Mouse (Mus musculus): ENCODE measurements at regions not wholly inside any gene's neighbourhood (a gene's known extent, or its start where the extent isn't known, plus 50 kb on each side); places are given as distances from the start of the nearest gene placed in this dataset.

DNA sequence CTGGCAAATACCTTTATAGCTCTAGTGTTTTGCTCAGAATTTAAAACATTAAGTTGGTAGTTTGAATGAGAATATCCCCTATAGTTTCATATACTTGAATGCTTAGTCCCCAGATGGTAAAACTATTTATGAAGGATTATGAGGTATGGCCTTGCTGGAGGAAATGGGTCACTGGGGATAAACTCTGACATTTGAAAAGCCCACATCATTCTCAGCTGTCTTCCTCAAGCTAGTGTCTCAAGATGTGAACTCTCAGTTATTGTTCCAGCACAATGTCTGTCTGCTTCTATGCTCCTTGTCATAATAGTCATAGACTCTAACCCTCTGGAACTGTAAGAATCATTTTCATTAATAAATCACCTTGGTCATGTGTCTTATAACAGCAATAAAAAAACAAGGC lies 2004.1 kb upstream of the Gm8797 start:
- H3K27ac ChIP-seq = no peak overlapping the region
- no peaks in the 10 kb centered on the region for H3K36me3 ChIP-seq
- no peaks in the 10 kb centered on the region for H3K4me1 ChIP-seq
- no peak for DNase-seq (ENCODE audit: low spot score)
- no peaks in the 10 kb centered on the region for H3K9me3 ChIP-seq
- no peak overlapping the region for H3K4me3 ChIP-seq
- H3K27me3 ChIP-seq (ENCODE audit: insufficient read depth, poor library complexity, severe bottlenecking) = no peaks in the 10 kb centered on the region

DNA sequence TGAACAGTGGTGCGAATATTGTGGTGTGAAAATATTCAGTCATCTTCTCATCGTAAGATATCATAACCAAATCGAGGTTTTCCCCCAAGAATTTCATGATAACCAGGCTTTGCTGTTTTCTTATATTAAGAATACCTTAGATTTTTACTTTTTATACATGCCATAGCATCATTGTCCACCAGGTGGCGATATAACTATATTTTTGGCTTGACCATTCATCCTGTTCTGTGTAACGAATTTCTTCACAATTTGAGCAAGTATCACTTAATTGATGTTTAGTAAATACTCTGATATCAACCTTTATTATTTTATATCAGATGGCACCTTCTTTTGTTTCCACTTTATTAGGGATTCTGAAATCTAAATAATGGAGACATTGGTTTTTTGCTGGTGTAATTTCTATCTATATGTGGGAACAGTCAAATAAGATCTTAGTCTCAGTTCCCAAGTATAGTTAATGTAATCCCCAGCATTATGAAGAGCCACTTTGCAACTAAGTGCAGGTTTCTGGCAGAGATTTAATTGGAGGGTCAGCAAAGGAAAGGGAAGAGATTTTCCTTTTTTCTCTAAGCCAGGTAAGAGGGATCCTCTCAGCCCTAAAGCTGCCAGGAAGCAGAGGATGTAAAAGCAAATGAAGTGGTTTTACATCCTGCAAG lies 1998.9 kb upstream of the Gm8797 start:
- no peak overlapping the region for H3K4me3 ChIP-seq
- no peak for DNase-seq (ENCODE audit: low spot score)
- no peak overlapping the region for H3K27ac ChIP-seq
- no peaks in the 10 kb centered on the region for H3K9me3 ChIP-seq
- no peaks in the 10 kb centered on the region for H3K27me3 ChIP-seq (ENCODE audit: insufficient read depth, poor library complexity, severe bottlenecking)
- H3K36me3 ChIP-seq = no peaks in the 10 kb centered on the region
- WGBS = 17% methylated on average over 5 of the region's 5 CpGs
- no peaks in the 10 kb centered on the region for H3K4me1 ChIP-seq

DNA sequence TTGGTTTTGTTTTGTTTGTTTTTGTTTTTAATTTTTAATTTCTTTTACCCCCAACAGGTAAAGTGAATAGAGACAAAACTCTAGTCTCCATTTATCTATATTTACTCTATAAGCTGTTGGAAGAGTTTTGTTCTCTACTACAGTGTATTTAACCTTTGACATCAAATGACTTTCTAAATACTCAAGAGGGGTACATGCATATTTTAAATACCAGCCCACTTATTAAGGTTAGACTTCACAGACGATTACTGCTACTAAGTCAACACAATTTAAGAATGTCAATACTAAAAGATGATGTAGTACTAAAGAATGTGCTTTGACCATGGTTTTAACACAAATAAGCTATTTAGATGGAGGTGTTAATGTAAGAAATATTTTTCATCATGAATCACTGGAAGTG lies 1989.3 kb upstream of the Gm8797 start:
- no peak for DNase-seq (ENCODE audit: low spot score)
- no peak overlapping the region for H3K4me3 ChIP-seq
- WGBS = 67% methylated on average over 1 of the region's 1 CpGs

DNA sequence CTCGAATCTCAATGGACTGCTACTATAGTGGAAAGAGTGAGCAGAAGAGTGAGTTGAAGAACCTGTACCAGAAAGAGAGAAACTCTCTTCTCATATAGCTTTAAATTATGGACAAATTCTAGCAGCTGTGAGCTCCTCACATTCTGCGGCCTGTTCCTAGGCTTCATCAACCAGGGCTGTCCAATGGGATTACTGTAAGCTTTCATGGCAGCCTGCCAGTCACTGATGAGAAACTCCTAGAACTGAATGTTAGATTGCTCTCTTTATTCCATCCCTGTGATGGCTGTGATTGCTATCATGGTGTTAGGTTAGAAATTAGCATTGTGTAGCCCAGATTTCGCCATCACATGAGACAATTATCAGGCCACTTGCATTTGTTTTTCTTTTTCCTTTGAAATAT lies 1966.4 kb upstream of the Gm8797 start:
- Histone ChIP-seq H3K9me3 (no peaks in the 10 kb centered on the region), H3K36me3 (no peaks in the 10 kb centered on the region), H3K4me3 (no peak overlapping the region), H3K4me1 (no peaks in the 10 kb centered on the region), H3K27me3 (ENCODE audit: insufficient read depth, poor library complexity, severe bottlenecking) (no peaks in the 10 kb centered on the region), H3K27ac (no peak overlapping the region)
- WGBS = 75% methylated on average over 3 of the region's 3 CpGs
- no peak for DNase-seq (ENCODE audit: low spot score)

More for the DNA sequence above, 1989.3 kb upstream of the Gm8797 start:
- H3K27ac ChIP-seq = no peak overlapping the region
- H3K27me3 ChIP-seq (ENCODE audit: insufficient read depth, poor library complexity, severe bottlenecking) = no peaks in the 10 kb centered on the region
- no peaks in the 10 kb centered on the region for H3K36me3 ChIP-seq
- no peaks in the 10 kb centered on the region for H3K9me3 ChIP-seq
- H3K4me1 ChIP-seq = no peaks in the 10 kb centered on the region

DNA sequence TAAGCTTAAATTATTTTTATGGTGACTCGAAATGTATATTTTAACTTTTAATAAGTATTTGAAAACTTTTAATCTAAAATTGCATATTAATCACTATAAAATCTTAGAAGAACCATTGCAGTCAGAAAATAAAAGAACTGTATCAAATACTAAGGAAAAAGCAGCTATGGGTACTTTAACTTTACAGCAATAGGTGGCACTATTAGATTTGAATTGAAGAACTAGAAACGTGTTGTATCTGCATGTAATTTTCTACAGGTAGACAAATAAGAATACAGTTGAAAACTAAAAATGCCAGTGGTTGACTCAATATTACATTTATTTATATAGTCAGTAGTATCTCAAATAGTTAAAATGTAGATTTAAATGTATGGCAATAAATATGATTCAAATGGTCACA lies 1964.6 kb upstream of the Gm8797 start:
- H3K9me3 ChIP-seq = no peaks in the 10 kb centered on the region
- no peaks in the 10 kb centered on the region for H3K4me1 ChIP-seq
- H3K27ac ChIP-seq = no peak overlapping the region
- no peak for DNase-seq (ENCODE audit: low spot score)
- H3K27me3 ChIP-seq (ENCODE audit: insufficient read depth, poor library complexity, severe bottlenecking) = no peaks in the 10 kb centered on the region
- no peak overlapping the region for H3K4me3 ChIP-seq
- WGBS = 72% methylated on average over 2 of the region's 2 CpGs
- H3K36me3 ChIP-seq = no peaks in the 10 kb centered on the region

DNA sequence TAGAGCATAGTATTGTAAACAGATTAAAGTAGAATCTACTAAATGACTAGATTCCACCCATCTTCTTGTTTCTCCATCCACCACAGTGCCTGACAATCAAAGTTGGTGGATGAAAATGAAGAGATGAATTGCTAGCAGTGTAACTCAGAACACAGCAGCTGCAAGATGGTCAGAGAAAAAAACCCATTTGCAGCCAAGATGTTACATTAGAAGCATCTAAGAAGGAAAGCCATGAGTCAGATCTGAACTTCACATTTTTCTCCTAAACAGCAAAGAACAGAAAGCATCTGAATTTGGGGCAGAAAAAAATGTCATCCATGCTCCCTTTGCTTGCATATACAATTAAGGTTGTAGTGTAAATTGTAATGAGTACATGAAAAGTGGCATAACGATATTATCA lies 1942.8 kb upstream of the Gm8797 start:
- H3K27ac ChIP-seq = no peak overlapping the region
- H3K36me3 ChIP-seq = no peaks in the 10 kb centered on the region
- H3K4me1 ChIP-seq = no peaks in the 10 kb centered on the region
- WGBS = 68% methylated on average over 1 of the region's 1 CpGs
- no peak overlapping the region for H3K4me3 ChIP-seq
- no peaks in the 10 kb centered on the region for H3K27me3 ChIP-seq (ENCODE audit: insufficient read depth, poor library complexity, severe bottlenecking)
- H3K9me3 ChIP-seq = no peaks in the 10 kb centered on the region
- DNase-seq (ENCODE audit: low spot score) = no peak

DNA sequence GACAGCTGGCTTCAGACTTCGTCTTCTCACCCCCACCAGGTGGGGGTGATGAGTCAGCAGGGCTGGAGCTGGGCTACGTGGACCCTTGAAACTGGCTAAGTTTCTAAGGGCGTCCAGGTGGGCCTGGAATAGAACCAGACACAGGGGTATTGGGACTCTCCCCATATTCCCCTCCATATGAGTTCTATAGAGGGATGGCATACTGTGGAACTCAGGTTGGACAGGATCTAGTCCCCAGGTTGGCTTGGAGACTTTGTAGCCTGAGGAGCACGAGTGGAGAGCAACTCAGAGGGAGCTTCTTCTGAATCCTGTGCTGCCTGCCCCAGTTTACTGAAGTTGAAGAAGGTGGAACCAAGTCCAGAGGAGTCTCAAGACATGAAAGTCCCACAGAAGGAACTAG lies 1921.6 kb upstream of the Gm8797 start:
- no peak overlapping the region for H3K4me3 ChIP-seq
- H3K4me1 ChIP-seq = no peaks in the 10 kb centered on the region
- H3K9me3 ChIP-seq = 0 out of 2 replicates have a peak, but pooled peaks cover 3% of the 10 kb centered on the region
- DNase-seq (ENCODE audit: low spot score) = peak; percentile 58
- no peaks in the 10 kb centered on the region for H3K36me3 ChIP-seq
- no peak overlapping the region for H3K27ac ChIP-seq
- 61% methylated on average over 4 of the region's 4 CpGs for WGBS
- H3K27me3 ChIP-seq (ENCODE audit: insufficient read depth, poor library complexity, severe bottlenecking) = no peaks in the 10 kb centered on the region

DNA sequence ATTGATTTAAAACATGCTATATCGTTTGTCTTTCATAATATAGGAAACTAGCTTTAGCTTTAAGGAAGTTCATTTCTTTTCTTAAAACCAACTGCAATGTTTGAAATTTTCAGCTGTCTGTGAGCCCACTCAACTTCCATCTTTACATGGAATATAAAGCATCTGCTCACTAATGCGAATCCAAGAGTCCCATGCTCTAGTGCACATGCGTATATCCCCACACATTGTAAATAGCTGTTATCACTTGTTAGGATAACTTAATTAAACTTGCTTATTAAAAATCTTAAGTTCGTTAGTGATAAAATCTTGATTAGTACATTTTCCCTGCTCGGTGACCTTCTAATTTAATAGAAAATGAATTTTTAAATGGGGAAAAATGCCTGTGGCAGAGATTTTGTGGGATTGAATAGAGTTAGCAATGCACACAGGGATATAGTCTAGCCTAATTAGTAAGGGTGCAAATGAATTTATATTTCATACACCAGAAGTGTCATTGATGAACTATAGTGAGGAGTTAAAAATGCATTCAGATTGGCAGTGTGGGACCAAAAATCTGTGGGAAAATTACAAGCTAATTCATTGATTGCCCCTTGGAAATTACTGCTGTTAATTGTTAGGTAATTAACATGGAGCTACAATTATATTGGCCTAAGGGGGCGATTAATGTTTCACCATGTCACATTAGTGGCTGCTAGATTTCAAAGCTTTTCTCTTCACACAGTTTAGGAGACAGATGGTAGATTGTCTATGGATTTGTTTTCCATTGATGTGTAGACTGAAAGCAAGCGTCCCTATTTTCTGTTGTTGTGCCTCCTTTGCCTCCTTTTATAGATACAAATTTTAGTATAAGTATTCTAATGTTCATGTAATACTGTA lies 1919.0 kb upstream of the Gm8797 start:
- H3K9me3 ChIP-seq = peaks cover under 1% of the 10 kb centered on the region; the same call in 1 of the 2 replicates
- H3K4me1 ChIP-seq = no peaks in the 10 kb centered on the region
- H3K4me3 ChIP-seq = no peak overlapping the region
- no peaks in the 10 kb centered on the region for H3K27me3 ChIP-seq (ENCODE audit: insufficient read depth, poor library complexity, severe bottlenecking)
- no peaks in the 10 kb centered on the region for H3K36me3 ChIP-seq
- WGBS = 80% methylated on average over 7 of the region's 7 CpGs
- DNase-seq (ENCODE audit: low spot score) = no peak
- H3K27ac ChIP-seq = no peak overlapping the region

Data from heart, embryonic 10.5 days (tissue).